Mouse (Mus musculus): ENCODE measurements at regions not wholly inside any gene's neighbourhood (a gene's known extent, or its start where the extent isn't known, plus 50 kb on each side); places are given as distances from the start of the nearest gene placed in this dataset.

DNA sequence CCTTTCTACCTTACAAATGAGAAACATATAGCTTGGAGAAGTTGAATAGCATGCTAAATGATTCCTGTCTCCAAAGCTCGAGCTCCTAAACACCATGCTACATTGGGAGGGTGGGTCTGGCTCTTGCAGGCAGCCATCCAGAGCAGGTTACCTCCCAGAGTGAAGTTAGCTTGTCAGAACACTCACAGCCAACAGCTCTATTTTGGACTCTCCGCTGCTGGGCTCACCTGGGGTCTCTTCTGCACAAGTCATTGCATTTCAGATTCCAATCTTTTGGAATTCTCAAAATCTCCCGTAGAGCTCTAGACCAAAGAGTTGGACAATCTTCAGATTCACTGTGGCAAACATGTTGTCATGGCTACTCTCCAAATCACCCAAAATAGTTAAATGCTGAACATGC, 142.0 kb upstream of the Hnrnpa3 start:
- Histone ChIP-seq H3K36me3 (no peaks in the 10 kb centered on the region), H3K9me3 (no peaks in the 10 kb centered on the region), H3K4me1 (peaks cover 37% of the 10 kb centered on the region), H3K4me2 (replicated peaks) (no peak overlapping the region), H3K4me3 (no peak overlapping the region), H3K9ac (no peak overlapping the region), H3K27me3 (peaks cover 45% of the 10 kb centered on the region), H3K27ac (no peak overlapping the region)
- 63% methylated on average over 3 of the region's 3 CpGs for WGBS
- ATAC-seq (ENCODE audit: low FRiP score, low read depth), result no peak

DNA sequence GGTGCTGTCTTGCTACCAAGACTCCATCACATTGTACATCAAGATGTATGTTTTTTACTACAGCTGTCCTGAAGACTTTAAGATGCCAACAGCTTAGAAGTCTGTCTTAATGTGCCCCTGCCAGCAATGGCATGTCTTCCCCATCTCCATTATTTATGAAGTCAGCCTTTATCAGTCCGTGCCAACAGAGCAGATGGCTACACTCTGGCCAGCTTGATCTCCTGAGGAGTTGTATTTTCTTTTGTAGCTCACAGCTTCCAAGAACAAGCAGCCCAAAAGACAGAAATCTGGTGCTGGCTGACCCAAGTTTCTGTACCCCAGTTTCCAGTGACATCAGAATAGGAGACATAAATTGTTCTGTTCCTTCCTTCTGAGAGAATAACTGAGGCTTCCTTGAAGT, 140.5 kb upstream of the Hnrnpa3 start:
- ATAC-seq (ENCODE audit: low FRiP score, low read depth), result no peak
- Histone ChIP-seq H3K27me3 (peaks cover 35% of the 10 kb centered on the region), H3K4me3 (no peak overlapping the region), H3K36me3 (no peaks in the 10 kb centered on the region), H3K9me3 (no peaks in the 10 kb centered on the region), H3K27ac (no peak overlapping the region), H3K9ac (no peak overlapping the region), H3K4me2 (replicated peaks) (no peak overlapping the region), H3K4me1 (peaks cover 29% of the 10 kb centered on the region)
- 81% methylated on average over 1 of the region's 1 CpGs for WGBS

DNA sequence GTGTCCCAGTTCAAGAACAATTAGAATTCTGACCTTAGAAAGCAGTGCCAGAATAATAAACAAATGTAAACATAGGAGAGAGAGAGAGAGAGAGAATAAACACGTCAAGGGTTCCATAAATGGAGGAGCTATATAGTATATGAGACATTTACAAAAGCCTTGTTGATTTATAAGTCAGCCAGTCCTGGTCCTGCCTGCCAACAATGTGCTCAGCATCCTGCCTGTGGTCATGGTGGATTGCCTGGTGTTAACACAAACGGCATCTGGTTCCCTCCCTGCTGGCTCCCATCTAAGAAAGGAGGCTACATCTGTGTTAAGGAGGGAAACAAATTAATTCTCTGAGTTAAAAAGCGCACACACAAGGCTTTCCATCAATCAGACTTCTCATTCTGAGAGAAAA, 133.5 kb upstream of the Hnrnpa3 start:
- no peak overlapping the region for H3K4me3 ChIP-seq
- no peak for ATAC-seq (ENCODE audit: low FRiP score, low read depth)
- WGBS, result 30% methylated on average over 3 of the region's 3 CpGs
- H3K27ac ChIP-seq, result no peak overlapping the region
- H3K36me3 ChIP-seq, result no peaks in the 10 kb centered on the region
- H3K4me1 ChIP-seq, result no peaks in the 10 kb centered on the region
- peaks cover 6% of the 10 kb centered on the region for H3K27me3 ChIP-seq
- H3K4me2 ChIP-seq (replicated peaks), result no peak overlapping the region
- 0 out of 2 replicates have a peak, but pooled peaks cover 3% of the 10 kb centered on the region for H3K9me3 ChIP-seq
- no peak overlapping the region for H3K9ac ChIP-seq

DNA sequence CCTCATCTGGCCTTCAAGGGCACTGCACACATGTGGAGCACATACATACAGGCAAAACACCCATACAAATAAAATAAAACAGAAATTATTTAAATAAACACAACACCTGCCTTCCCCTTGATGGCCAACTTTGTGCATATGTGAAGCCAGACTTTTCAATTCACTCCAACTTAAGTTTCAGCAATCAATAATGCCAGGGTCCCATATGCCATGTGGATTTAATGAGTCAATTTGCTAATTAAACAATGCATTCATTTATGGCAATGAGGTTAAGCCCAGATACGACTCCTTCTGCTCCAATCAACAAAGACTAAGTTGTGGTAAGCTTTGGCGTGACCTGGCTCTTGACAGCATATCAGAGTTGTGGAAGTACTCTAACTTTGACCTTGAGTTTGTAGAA, 130.4 kb upstream of the Hnrnpa3 start:
- H3K27me3 ChIP-seq, result no peaks in the 10 kb centered on the region
- WGBS, result 74% methylated on average over 2 of the region's 2 CpGs
- H3K9me3 ChIP-seq, result 0 out of 2 replicates have a peak, but pooled peaks cover 3% of the 10 kb centered on the region
- no peak overlapping the region for H3K4me3 ChIP-seq
- no peaks in the 10 kb centered on the region for H3K4me1 ChIP-seq
- H3K4me2 ChIP-seq (replicated peaks), result no peak overlapping the region
- no peak overlapping the region for H3K9ac ChIP-seq
- ATAC-seq (ENCODE audit: low FRiP score, low read depth), result no peak
- H3K27ac ChIP-seq, result no peak overlapping the region
- H3K36me3 ChIP-seq, result no peaks in the 10 kb centered on the region

DNA sequence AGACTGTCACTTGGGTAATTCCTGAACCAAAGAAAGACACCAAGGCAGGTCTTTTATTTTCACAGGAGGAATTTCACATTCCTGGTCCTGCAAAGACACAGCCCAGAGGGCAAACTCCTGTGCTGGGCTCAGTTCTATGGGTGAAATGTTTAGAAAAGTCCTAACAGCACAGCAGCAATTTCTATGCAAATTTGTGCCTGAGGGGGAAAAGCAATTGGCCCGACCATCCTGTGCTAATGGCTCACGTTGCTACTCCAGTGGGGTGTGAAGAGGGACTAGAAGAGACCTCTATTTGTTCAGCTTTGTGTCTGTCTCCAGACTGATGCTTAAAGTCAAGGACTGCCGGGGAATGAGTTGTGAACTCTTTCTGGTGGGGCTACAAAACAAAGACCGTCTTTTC, 120.9 kb upstream of the Hnrnpa3 start:
- H3K9me3 ChIP-seq, result no peaks in the 10 kb centered on the region
- 0 out of 2 replicates have a peak, but pooled peaks cover 5% of the 10 kb centered on the region for H3K4me1 ChIP-seq
- 32% methylated on average over 4 of the region's 4 CpGs for WGBS
- H3K27me3 ChIP-seq, result peaks cover 22% of the 10 kb centered on the region
- H3K4me3 ChIP-seq, result no peak overlapping the region
- H3K9ac ChIP-seq, result no peak overlapping the region
- H3K36me3 ChIP-seq, result no peaks in the 10 kb centered on the region
- H3K27ac ChIP-seq, result no peak overlapping the region
- H3K4me2 ChIP-seq (replicated peaks), result no peak overlapping the region
- ATAC-seq (ENCODE audit: low FRiP score, low read depth), result no peak

DNA sequence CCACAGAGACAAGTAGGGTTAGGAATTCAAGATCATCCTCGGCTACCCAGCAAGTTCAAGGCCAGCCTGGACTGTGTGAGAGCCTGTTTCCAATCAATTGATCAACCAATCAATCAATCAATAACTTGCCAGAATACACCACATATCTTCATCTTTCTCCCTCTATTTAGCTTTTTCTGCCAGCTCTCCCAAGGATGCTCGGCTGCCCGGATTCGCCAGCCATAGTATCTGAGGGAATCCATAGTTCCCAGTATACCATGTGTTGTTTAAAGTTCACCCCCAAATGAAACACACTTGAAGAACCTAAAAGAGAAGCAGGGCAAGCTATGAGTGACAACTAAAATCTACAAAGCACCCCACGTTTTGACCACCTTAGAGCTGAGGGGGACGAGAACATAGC, 119.3 kb upstream of the Hnrnpa3 start:
- no peak overlapping the region for H3K27ac ChIP-seq
- no peak overlapping the region for H3K9ac ChIP-seq
- no peaks in the 10 kb centered on the region for H3K36me3 ChIP-seq
- peaks cover 16% of the 10 kb centered on the region for H3K27me3 ChIP-seq
- ATAC-seq (ENCODE audit: low FRiP score, low read depth), result no peak
- H3K9me3 ChIP-seq, result no peaks in the 10 kb centered on the region
- 94% methylated on average over 6 of the region's 6 CpGs for WGBS
- H3K4me3 ChIP-seq, result no peak overlapping the region
- 0 out of 2 replicates have a peak, but pooled peaks cover 5% of the 10 kb centered on the region for H3K4me1 ChIP-seq
- H3K4me2 ChIP-seq (replicated peaks), result no peak overlapping the region

DNA sequence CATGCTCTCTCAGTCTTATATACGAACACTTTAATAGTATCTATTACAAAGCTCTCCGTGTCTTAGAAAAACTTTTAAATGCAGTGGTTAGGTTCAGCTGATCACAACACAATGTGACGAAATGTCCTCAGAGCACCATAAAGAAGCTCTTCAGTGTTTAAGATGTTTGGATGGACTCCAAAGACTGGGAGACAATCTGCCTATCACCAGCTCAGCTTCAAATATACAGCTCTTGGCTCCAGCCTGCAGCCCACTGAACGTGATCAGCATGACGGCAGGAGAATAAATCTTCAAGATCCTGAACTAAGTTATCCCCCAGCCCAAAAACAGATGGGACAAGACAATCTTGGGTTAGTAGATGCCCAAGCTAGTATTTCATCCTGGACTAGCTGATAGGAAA, 116.7 kb upstream of the Hnrnpa3 start:
- WGBS, result 67% methylated on average over 5 of the region's 5 CpGs
- Histone ChIP-seq H3K9ac (no peak overlapping the region), H3K36me3 (no peaks in the 10 kb centered on the region), H3K4me3 (no peak overlapping the region), H3K9me3 (no peaks in the 10 kb centered on the region), H3K27me3 (peaks cover 7% of the 10 kb centered on the region), H3K4me2 (replicated peaks) (no peak overlapping the region), H3K4me1 (no peaks in the 10 kb centered on the region), H3K27ac (no peak overlapping the region)
- ATAC-seq (ENCODE audit: low FRiP score, low read depth), result no peak

DNA sequence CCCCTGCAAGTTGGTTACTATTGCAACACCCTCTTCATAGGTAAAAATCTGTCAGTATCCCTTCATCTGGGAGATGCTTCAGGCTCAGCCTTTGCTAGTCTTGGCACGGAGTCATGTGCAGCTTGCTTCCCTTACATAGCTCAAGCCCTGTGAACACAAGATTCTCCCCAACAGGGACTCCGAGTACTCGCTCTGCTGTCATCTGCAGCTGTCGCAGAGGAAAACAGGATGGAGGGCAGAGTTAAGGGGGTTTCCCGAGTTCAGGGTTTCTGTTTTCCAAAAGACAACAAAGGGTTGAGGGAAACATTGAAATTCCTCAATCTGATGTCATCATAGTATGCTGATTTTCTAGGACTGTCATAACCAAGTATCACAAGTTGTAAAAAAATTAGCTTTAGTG, 116.3 kb upstream of the Hnrnpa3 start:
- no peaks in the 10 kb centered on the region for H3K9me3 ChIP-seq
- ATAC-seq (ENCODE audit: low FRiP score, low read depth), result no peak
- H3K4me2 ChIP-seq (replicated peaks), result no peak overlapping the region
- WGBS, result 76% methylated on average over 5 of the region's 5 CpGs
- no peaks in the 10 kb centered on the region for H3K36me3 ChIP-seq
- no peak overlapping the region for H3K9ac ChIP-seq
- no peak overlapping the region for H3K4me3 ChIP-seq
- peaks cover 7% of the 10 kb centered on the region for H3K27me3 ChIP-seq
- H3K27ac ChIP-seq, result no peak overlapping the region
- no peaks in the 10 kb centered on the region for H3K4me1 ChIP-seq

DNA sequence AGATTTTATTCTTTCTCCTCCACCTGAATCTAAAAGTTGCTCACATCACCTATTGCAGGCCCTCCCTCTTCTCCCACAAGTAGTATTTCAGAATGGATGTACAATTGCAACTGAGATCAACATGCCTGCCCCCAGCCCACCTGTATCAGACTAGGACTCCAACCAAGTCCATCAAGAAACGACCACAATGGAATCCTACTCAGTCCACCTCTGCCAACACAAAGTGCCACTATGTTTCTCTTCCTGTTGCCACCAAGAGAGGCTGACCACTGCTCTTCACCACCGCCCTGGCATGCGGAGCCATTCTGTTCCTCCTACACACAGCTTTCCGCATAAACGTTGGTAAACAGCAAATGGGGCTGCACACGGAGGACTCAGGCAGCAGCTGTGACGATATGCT, 113.1 kb upstream of the Hnrnpa3 start:
- Histone ChIP-seq H3K9me3 (no peaks in the 10 kb centered on the region), H3K4me3 (no peak overlapping the region), H3K27me3 (no peaks in the 10 kb centered on the region; the same call in 1 of the 2 replicates), H3K4me1 (no peaks in the 10 kb centered on the region), H3K9ac (no peak overlapping the region), H3K27ac (no peak overlapping the region), H3K4me2 (replicated peaks) (no peak overlapping the region), H3K36me3 (no peaks in the 10 kb centered on the region)
- 91% methylated on average over 7 of the region's 7 CpGs for WGBS
- no peak for ATAC-seq (ENCODE audit: low FRiP score, low read depth)

DNA sequence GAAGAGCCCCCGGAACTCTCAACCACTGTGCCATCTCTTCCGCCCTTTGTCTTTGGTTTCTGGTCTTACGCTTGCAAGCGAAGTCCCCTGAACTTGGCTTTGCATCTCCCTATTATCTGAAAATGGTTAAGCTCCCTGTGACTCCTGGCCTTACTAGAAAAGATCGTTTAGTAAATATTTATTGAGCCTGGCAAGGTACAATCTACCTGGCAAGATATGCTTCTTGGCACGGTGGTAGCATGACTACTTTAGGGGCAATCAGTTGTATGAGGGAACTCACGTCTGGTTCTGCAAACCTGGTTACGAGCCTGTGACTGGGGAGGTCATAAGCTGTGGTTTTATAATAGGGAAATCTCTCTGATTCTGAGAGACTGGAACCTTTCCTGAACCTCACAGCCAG, 103.4 kb upstream of the Hnrnpa3 start:
- no peak for ATAC-seq (ENCODE audit: low FRiP score, low read depth)
- Histone ChIP-seq H3K4me1 (peaks cover 22% of the 10 kb centered on the region), H3K9me3 (no peaks in the 10 kb centered on the region), H3K27me3 (peaks cover 5% of the 10 kb centered on the region; the same call in 1 of the 2 replicates), H3K9ac (no peak overlapping the region), H3K4me3 (no peak overlapping the region), H3K4me2 (replicated peaks) (no peak overlapping the region), H3K27ac (no peak overlapping the region), H3K36me3 (no peaks in the 10 kb centered on the region)
- WGBS, result 75% methylated on average over 8 of the region's 8 CpGs

DNA sequence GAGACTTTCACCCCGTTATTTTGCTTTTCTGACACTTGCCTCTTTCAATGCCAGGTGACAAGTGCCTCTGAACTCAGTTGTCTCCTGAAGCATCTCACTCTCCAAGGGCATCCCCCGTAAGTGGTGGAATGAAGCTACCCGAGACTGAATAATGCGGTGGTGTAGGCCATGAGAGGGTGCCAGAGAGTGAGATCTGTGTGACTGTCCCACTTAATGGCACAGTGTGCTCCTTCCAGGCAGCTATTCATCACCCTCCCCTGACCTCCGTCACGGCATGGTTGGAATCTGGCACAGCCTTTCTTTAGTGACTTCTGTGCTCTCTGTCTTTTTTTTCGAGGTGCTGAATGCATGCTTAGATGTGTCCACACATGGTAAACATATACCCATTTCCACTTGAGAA, 102.3 kb upstream of the Hnrnpa3 start:
- Histone ChIP-seq H3K4me3 (no peak overlapping the region), H3K9me3 (no peaks in the 10 kb centered on the region), H3K4me1 (peaks cover 22% of the 10 kb centered on the region), H3K4me2 (replicated peaks) (peak overlapping the region; percentile 30), H3K36me3 (no peaks in the 10 kb centered on the region), H3K27ac (peak overlapping the region; percentile 67; the same call in 1 of the 2 replicates), H3K9ac (no peak overlapping the region), H3K27me3 (peaks cover 5% of the 10 kb centered on the region; the same call in 1 of the 2 replicates)
- 57% methylated on average over 7 of the region's 7 CpGs for WGBS
- no peak for ATAC-seq (ENCODE audit: low FRiP score, low read depth)

DNA sequence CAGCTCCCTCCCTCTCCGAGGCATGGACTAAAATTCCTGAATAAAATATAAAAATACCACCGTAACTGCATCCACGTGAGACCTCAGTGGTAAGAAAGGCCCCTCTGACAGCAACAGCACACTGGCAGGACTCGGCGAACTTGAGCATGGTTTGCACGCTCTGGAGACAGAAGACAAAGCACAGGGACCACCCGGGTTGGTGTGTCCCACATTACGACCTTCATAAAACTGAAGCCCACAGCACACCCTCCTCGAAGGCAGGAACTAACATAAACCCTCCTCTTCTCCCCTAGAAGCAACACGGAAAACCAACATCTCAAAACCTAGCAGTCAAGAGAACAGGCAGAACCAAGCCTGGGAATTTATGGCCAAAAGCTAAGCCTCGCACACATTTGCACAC, 101.7 kb upstream of the Hnrnpa3 start:
- H3K36me3 ChIP-seq, result no peaks in the 10 kb centered on the region
- no peak overlapping the region for H3K9ac ChIP-seq
- H3K4me2 ChIP-seq (replicated peaks), result peak overlapping the region; percentile 30
- peaks cover 5% of the 10 kb centered on the region; the same call in 1 of the 2 replicates for H3K27me3 ChIP-seq
- H3K27ac ChIP-seq, result peak overlapping the region; percentile 67
- ATAC-seq (ENCODE audit: low FRiP score, low read depth), result peak; percentile 78
- 16% methylated on average over 11 of the region's 11 CpGs for WGBS
- H3K4me3 ChIP-seq, result no peak overlapping the region
- peaks cover 22% of the 10 kb centered on the region for H3K4me1 ChIP-seq
- H3K9me3 ChIP-seq, result no peaks in the 10 kb centered on the region

DNA sequence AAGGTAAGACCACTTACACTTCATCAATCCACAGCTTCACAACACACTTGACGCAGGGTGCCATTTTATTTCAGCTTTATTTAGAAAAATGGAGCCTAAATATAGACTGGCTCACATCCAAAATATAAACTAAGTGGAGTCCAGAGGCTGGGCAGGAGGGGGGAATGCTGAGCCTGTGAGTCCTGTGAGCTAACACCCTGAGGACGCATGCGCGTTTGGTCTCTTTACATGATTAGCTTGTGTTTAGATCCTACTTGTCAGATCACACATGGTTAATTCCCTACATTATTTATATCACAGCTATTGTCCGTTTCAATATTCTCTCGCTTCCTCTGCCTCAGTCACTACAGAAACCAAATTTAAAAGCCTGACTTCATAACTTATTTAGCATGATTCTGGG, 99.1 kb upstream of the Hnrnpa3 start:
- no peak overlapping the region for H3K27ac ChIP-seq
- H3K9ac ChIP-seq, result no peak overlapping the region
- ATAC-seq (ENCODE audit: low FRiP score, low read depth), result no peak
- peaks cover 5% of the 10 kb centered on the region; the same call in 1 of the 2 replicates for H3K27me3 ChIP-seq
- WGBS, result 58% methylated on average over 6 of the region's 6 CpGs
- no peaks in the 10 kb centered on the region for H3K36me3 ChIP-seq
- H3K4me1 ChIP-seq, result peaks cover 22% of the 10 kb centered on the region
- no peaks in the 10 kb centered on the region for H3K9me3 ChIP-seq
- no peak overlapping the region for H3K4me2 ChIP-seq (replicated peaks)
- H3K4me3 ChIP-seq, result no peak overlapping the region
